Mouse (Mus musculus) hindbrain, embryonic 11.5 days (tissue): ENCODE measurements around the gene Esf1. TPM values are rescaled to one million over a fixed set of nuclear protein-coding genes. Genes with fewer than 3 reads are reported as not detected.
"Not testable (repeated sequence)": the region's sequence is repeated elsewhere in the genome, so short reads cannot be mapped to it uniquely, and the experiment has no call there.

Source experiments
- ATAC-seq: fragments of 200-750 bp; cut with Nextera tagmentation; 2 replicates; pipeline ENCODE4 v1.8.0; 2017; ENCODE audit warnings: mild to moderate bottlenecking, moderate TSS enrichment, moderate library complexity; ENCODE audit not compliant: low FRiP score
- DNase-seq: peaks from one replicate; pipeline ENCODE4 v3.0.0-alpha.2; 2015; ENCODE audit warnings: low spot score
- H3K27ac ChIP-seq: fragments of 300-500 bp; sonication (generic); 2 replicates; pipeline ENCODE4 v1.5.1; 2014; ENCODE audit warnings: mild to moderate bottlenecking, low read depth, low read length
- H3K27me3 ChIP-seq: fragments of 300-500 bp; sonication (generic); 2 replicates; pipeline ENCODE4 v1.6.1; 2014; ENCODE audit warnings: mild to moderate bottlenecking, low read length, moderate library complexity, mixed read lengths; ENCODE audit not compliant: control insufficient read depth, insufficient read depth
- H3K36me3 ChIP-seq: fragments of 300-500 bp; sonication (generic); 2 replicates; pipeline ENCODE4 v1.6.1; 2014; ENCODE audit warnings: mild to moderate bottlenecking, low read length, moderate library complexity, mixed read lengths; ENCODE audit not compliant: control insufficient read depth, insufficient read depth
- H3K4me1 ChIP-seq: fragments of 300-500 bp; sonication (generic); replicated peaks from 2 replicates; pipeline ENCODE4 v1.6.1; 2014; ENCODE audit warnings: low read length, mixed read lengths; ENCODE audit not compliant: control insufficient read depth, insufficient read depth
- H3K4me2 ChIP-seq: fragments of 300-500 bp; sonication (generic); replicated peaks from 2 replicates; pipeline ENCODE4 v1.6.1; 2014; ENCODE audit warnings: mild to moderate bottlenecking, low read depth, low read length
- H3K4me3 ChIP-seq: fragments of 300-500 bp; sonication (generic); 2 replicates; pipeline ENCODE4 v1.5.1; 2014; ENCODE audit warnings: low read depth, low read length
- H3K9ac ChIP-seq: fragments of 300-500 bp; sonication (generic); 2 replicates; pipeline ENCODE4 v1.6.1; 2014; ENCODE audit warnings: low read depth, low read length
- H3K9me3 ChIP-seq: fragments of 300-500 bp; sonication (generic); 2 replicates; pipeline ENCODE4 v1.6.1; 2016; ENCODE audit warnings: low read length; ENCODE audit not compliant: control insufficient read depth
- WGBS: fragments of 180-500 bp; shearing (Covaris S2); extraction: QIAGEN DNeasy Blood & Tissue Kit; methylation state at CpG from one replicate; pipeline ENCODE4 v1.1.7; 2014; 5-methylcytosine and 5-hydroxymethylcytosine counted together
- polyA plus RNA-seq: library from polyadenylated mRNA; unstranded; fragments of >200 nt; fragmentation: Nextera tagmentation; extraction: Ambion mirVana; gene quantifications from 2 replicates; pipeline ENCODE4 v1.2.1, GENCODE M21; 2014

Esf1 gene
- polyA plus RNA-seq, 1 experiment from 2014 or later: 31.1 TPM

- peaks cover 2% of the 10 kb centered on the region; the same call in 1 of the 2 replicates for H3K4me1 ChIP-seq
These were observed 614 bp upstream of the Esf1 start for GRCm38 (mm10) chr2:140170803-140171553.

GRCm38 (mm10) chr2:140169057-140169456 lies 1.3 kb downstream of the Esf1 start:
- no peaks in the 10 kb centered on the region for H3K36me3 ChIP-seq
- 91% methylated on average over 1 of the region's 1 CpGs for WGBS
- no peak overlapping the region for H3K27ac ChIP-seq
- H3K9ac ChIP-seq: no peak overlapping the region
- H3K9me3 ChIP-seq: no peaks in the 10 kb centered on the region
- no peak overlapping the region for H3K4me2 ChIP-seq
- H3K27me3 ChIP-seq: no peaks in the 10 kb centered on the region
- no peak for DNase-seq
- H3K4me1 ChIP-seq: peaks cover 2% of the 10 kb centered on the region; the same call in 1 of the 2 replicates
- H3K4me3 ChIP-seq: no peak overlapping the region
- ATAC-seq: no peak

More at GRCm38 (mm10) chr2:140170803-140171553, 614 bp upstream of the Esf1 start:
- ATAC-seq (peak; percentile 87), DNase-seq (no peak)
- WGBS: 8% methylated on average over 28 of the region's 28 CpGs
- no peaks in the 10 kb centered on the region for H3K9me3 ChIP-seq
- H3K27ac ChIP-seq: no peak overlapping the region
- no peaks in the 10 kb centered on the region for H3K27me3 ChIP-seq
- peak overlapping the region; percentile 72 for H3K4me3 ChIP-seq
- H3K4me2 ChIP-seq: peak overlapping the region; percentile 41
- no peaks in the 10 kb centered on the region for H3K36me3 ChIP-seq
- peak overlapping the region; percentile 72 for H3K9ac ChIP-seq

GRCm38 (mm10) chr2:140163351-140163854 lies 7.0 kb downstream of the Esf1 start:
- Histone ChIP-seq H3K4me1 (no peaks in the 10 kb centered on the region), H3K27me3 (no peaks in the 10 kb centered on the region), H3K9ac (no peak overlapping the region), H3K27ac (no peak overlapping the region), H3K4me3 (no peak overlapping the region), H3K36me3 (no peaks in the 10 kb centered on the region), H3K4me2 (no peak overlapping the region), H3K9me3 (no peaks in the 10 kb centered on the region)
- DNase-seq: no peak
- 91% methylated on average over 5 of the region's 5 CpGs for WGBS
- ATAC-seq: no peak

- WGBS: 77% methylated on average over 3 of the region's 3 CpGs
- no peak overlapping the region for H3K4me3 ChIP-seq
- H3K4me2 ChIP-seq: no peak overlapping the region
- H3K9ac ChIP-seq: no peak overlapping the region
- H3K27me3 ChIP-seq: no peaks in the 10 kb centered on the region
- no peaks in the 10 kb centered on the region for H3K9me3 ChIP-seq
- peak; percentile 26 for DNase-seq
- H3K36me3 ChIP-seq: no peaks in the 10 kb centered on the region
- H3K4me1 ChIP-seq: no peaks in the 10 kb centered on the region
- no peak overlapping the region for H3K27ac ChIP-seq
- no peak for ATAC-seq
These were observed 11.1 kb downstream of the Esf1 start for GRCm38 (mm10) chr2:140159186-140159730.

- H3K27ac ChIP-seq, H3K9ac ChIP-seq, H3K9me3 ChIP-seq, H3K36me3 ChIP-seq, ATAC-seq, H3K4me2 ChIP-seq, H3K27me3 ChIP-seq, H3K4me1 ChIP-seq, H3K4me3 ChIP-seq, DNase-seq: not testable (repeated sequence)
- WGBS: 91% methylated on average over 4 of the region's 4 CpGs
These were observed 18.6 kb downstream of the Esf1 start, which contains the start of gene Gm17374 for GRCm38 (mm10) chr2:140151743-140152142. Gene Gm17374, plus strand, starts transcription at chr2:140152043.

GRCm38 (mm10) chr2:140125516-140125915 lies 44.8 kb downstream of the Esf1 start:
- DNase-seq (no peak), ATAC-seq (no peak)
- Histone ChIP-seq H3K9ac (no peak overlapping the region), H3K4me1 (no peaks in the 10 kb centered on the region), H3K4me3 (no peak overlapping the region), H3K9me3 (no peaks in the 10 kb centered on the region), H3K36me3 (no peaks in the 10 kb centered on the region), H3K27me3 (no peaks in the 10 kb centered on the region), H3K27ac (no peak overlapping the region), H3K4me2 (no peak overlapping the region)
- WGBS: 86% methylated on average over 2 of the region's 2 CpGs

- H3K9ac ChIP-seq: no peak overlapping the region
- no peaks in the 10 kb centered on the region for H3K27me3 ChIP-seq
- no peak overlapping the region for H3K27ac ChIP-seq
- H3K36me3 ChIP-seq: no peaks in the 10 kb centered on the region
- no peak overlapping the region for H3K4me2 ChIP-seq
- no peak overlapping the region for H3K4me3 ChIP-seq
- no peak for ATAC-seq
- no peaks in the 10 kb centered on the region for H3K4me1 ChIP-seq
- WGBS: 92% methylated on average over 8 of the region's 8 CpGs
- no peak for DNase-seq
- H3K9me3 ChIP-seq: no peaks in the 10 kb centered on the region
These were observed 56.5 kb downstream of the Esf1 start for GRCm38 (mm10) chr2:140113851-140114250.

- Histone ChIP-seq H3K27me3 (no peaks in the 10 kb centered on the region), H3K4me3 (no peak overlapping the region), H3K36me3 (no peaks in the 10 kb centered on the region), H3K9me3 (no peaks in the 10 kb centered on the region), H3K27ac (no peak overlapping the region), H3K9ac (no peak overlapping the region), H3K4me1 (no peaks in the 10 kb centered on the region), H3K4me2 (no peak overlapping the region)
- 48% methylated on average over 1 of the region's 1 CpGs for WGBS
- ATAC-seq: no peak
- no peak for DNase-seq
These were observed 61.4 kb downstream of the Esf1 start for GRCm38 (mm10) chr2:140108945-140109344.

GRCm38 (mm10) chr2:140107641-140108040 lies 62.7 kb downstream of the Esf1 start:
- no peaks in the 10 kb centered on the region for H3K36me3 ChIP-seq
- H3K27me3 ChIP-seq: no peaks in the 10 kb centered on the region
- no peaks in the 10 kb centered on the region for H3K4me1 ChIP-seq
- H3K27ac ChIP-seq: no peak overlapping the region
- no peak for ATAC-seq
- no peak for DNase-seq
- no peaks in the 10 kb centered on the region for H3K9me3 ChIP-seq
- no peak overlapping the region for H3K4me2 ChIP-seq
- no peak overlapping the region for H3K4me3 ChIP-seq
- WGBS: 90% methylated on average over 4 of the region's 4 CpGs
- H3K9ac ChIP-seq: no peak overlapping the region
